Mouse (Mus musculus) gastrocnemius, adult 18-20 months (tissue): ENCODE data around the gene 1110059G10Rik. TPM values are rescaled to one million over a fixed set of nuclear protein-coding genes. Genes with fewer than 3 reads are reported as not detected.

ENCODE experiments used
- DNase-seq: peaks from one replicate; pipeline ENCODE4 v3.0.0; 2021; ENCODE audit warnings: low spot score
- long read RNA-seq, 2 experiments: library from polyadenylated mRNA; stranded (forward); transcript quantifications; one replicate each; pipeline ENCODE4 v2.0.0; 2021
- total RNA-seq, 2 experiments: library from RNA; stranded (reverse); gene quantifications; 2 replicates each; pipeline ENCODE4 v1.2.3; 2021

Gene 1110059G10Rik
- total RNA-seq, result 1 to 10 TPM; 9.2 to 9.9 TPM
- long read RNA-seq, experiment 1, transcript 1110059G10Rik-201 (3 exons, 3,361 nt), result major isoform, 7 of 10 reads
- long read RNA-seq, experiment 1, partial matches to known transcripts, result 3 of 10 reads
- long read RNA-seq, experiment 1, other reads (novel, unspliced or antisense), result 0 of 10 reads
- long read RNA-seq, experiment 2, partial matches to known transcripts, result 0 of 2 reads
- long read RNA-seq, experiment 2, other reads (novel, unspliced or antisense), result 0 of 2 reads

DNA sequence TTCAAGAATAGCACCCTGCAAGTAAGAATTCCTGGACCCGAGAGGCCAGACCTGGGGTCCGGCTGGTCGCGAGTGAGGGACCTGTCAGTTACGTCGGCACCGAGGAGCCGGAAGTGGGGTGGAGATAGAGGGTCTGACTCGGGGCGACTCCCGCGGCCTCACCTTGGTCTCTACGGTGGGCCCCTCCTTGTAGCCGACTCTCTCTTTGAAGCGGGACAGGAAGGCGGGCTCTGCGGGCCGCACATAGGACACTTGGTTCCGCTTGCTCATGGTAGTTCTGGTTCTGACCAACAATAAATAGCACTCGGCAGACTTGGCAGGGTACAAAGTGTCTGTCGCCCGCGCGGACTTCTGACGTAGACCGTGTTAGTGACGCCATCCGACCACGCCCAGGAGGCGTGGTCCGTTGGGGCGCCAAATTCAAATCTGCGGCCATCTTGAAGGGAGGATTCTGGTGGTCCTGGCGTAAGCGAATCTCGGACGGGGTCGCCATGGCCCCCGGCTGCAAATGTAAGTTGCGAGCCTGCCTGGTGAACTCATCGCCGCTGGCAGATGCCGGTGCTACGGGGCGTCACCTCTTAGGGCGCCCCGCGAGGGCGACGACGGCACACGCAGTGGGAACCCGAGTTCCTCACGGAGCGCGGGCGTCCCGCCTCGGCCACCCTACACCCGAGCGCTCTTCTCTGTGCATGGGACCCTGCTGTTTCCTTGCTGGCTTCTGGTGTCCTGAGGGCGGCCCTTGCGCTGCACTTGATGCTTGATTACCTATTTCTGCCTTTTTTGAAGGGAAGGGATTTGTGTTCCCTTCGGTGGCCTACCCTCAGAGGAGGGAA lies at the start of gene 1110059G10Rik, which contains the start of gene Kif15:
Gene 1110059G10Rik (minus strand): TSS at position 358 of the 833 bp plus-strand sequence.
Gene Kif15 (plus strand): TSS at position 404 of the 833 bp plus-strand sequence.
- peak; percentile 91 for DNase-seq

DNA sequence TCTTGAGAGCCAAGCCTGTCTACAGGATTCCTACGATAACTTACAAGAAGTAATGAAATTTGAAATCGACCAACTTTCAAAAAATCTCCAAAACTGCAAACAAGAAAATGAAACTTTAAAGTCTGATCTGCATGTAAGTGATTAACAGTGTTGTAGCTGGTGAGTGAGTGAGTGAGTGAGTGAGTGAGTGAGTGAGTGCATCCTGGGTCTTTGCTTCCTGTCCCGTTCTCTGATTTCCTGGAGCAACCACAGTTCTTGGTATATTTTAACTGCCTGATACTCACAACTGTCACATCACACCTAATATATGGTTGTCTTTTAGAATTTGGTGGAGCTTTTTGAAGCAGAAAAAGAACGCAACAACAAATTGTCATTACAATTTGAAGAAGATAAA lies 48.4 kb upstream of the 1110059G10Rik start:
- no peak for DNase-seq

DNA sequence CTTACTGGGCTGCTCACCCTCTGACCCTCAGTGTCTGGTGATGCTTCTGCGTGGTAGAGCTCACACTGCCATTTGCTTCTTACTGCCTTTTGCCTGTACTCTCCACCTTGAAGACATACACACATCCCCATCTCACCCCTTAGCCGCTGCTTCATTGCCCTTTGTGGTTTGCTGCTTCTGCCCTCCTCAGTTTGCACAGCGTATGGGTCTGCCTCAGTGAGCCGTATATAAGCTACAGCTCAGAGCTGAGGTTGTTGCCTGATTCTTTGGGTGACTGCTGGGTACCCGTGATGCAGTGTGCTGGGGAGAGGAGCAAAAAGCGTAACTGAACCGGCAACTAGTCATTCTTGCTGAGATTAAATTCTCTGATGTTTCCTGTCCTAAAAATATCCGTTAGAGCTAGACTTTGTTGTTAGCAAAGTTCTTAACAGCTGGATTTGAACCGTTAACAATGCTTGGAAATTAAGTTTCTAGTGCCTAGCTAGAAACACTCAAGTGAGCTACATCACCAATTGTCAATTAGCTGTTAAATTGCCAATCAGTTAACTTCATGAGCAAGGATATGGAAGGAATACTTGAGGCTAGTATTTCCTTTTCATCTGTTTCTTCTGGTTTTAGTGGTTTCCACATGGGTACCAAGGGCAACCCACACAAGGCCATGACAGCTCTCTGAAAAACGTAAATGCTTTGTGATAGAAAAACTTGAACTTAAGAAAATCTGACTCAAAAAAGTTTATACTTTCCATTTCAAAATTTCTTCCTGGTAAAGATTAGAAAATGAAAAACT lies 47.8 kb upstream of the 1110059G10Rik start:
- no peak for DNase-seq

DNA sequence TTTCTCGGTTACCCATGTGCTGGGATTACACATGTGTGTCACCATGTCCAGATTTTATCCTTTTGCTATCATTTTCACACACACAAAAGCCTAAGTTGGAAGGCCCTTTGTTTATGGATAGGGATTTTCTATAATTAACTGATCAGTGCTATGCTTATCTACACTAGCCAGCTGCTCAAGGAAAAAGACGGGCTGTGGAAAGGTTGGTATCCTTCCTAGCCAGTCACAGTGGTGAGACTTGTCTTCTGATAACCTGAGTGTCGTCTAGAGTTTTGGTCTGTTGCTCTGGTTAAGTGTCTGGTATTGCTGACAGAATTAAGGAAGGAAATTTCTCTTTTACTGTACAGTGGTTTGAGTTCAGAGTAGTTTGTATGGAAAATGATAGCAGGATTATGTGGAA lies 21.9 kb downstream of the 1110059G10Rik start:
- DNase-seq, result no peak

- peak; percentile 27 for DNase-seq
These were observed 27.8 kb downstream of the 1110059G10Rik start, which contains the start of gene Zfp105 for GRCm38 (mm10) chr9:122922936-122923381. Gene Zfp105, plus strand, starts transcription at chr9:122923072.

GRCm38 (mm10) chr9:122922436-122922835 lies 28.4 kb downstream of the 1110059G10Rik start:
- DNase-seq, result no peak

DNA sequence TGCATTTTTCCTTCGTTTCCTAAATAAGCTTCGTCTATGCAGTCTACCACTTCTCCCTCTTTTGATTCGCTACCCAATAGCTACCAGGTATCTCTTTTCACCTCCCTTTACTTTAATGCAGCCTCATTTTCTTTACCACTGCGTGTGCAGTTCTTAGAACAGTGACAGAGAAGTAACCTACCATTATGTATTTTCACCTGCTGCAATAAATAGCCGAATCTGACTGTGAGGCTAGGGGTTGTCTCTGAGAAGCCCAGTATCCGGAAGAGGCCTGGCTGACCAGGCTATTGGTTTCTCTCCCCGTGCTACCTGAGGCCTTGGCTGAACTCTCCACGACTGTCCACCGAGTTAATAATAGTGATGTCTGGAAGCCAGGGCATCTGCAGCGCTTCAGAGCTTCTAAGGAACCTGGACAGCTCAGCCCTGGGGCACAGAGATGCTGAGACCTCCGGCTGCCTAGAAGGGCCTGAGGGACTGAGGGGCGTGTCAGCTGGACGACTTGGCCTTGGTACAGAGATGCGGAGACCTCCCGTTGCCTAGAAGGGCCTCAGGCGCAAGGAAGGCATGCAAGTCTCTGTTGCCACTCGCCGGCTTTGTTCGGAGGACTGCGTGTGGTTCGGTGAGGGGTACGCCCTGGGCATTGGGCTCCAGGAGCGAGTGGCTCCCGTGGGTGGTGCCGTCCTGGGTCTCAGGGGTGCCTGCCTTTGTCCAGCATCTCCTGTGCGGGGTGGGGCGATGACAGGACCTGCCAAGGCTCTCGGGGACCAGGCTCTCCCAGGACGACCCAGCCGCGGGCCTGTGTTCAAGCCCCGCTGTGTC lies 47.9 kb downstream of the 1110059G10Rik start:
- peak; percentile 27 for DNase-seq

DNA sequence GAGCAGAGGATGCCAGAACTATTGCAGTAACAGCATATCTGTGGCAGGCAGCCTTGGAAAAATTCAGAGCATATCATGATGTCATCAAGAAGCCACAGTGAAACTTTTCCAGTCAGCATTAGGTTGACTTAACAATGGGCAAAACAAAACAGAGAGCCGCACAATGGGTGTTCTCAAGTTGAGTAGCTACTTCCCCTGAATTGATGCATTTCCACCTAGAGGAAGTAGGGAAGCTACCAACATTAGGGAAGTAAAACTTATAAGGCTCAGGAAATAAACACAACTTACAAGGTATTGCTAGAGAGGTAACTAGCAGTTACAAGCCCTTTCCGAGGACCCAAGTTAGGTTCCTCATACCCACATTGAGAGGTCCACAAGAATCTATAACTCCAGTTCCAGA lies 49.8 kb downstream of the 1110059G10Rik start:
- no peak for DNase-seq

Other genes starting within 250 kb of the 1110059G10Rik start
- not detected for gene Topaz1, start 203.7 kb downstream of the 1110059G10Rik start, total RNA-seq
- gene Tcaim, start 145.5 kb downstream of the 1110059G10Rik start, total RNA-seq, result 10 to 100 TPM; 23.3 to 25.0 TPM
- not detected for gene Gm35549, start 107.0 kb downstream of the 1110059G10Rik start, total RNA-seq
- 10 to 100 TPM; 34.8 to 35.6 TPM for gene Zfp445, start 85.0 kb downstream of the 1110059G10Rik start, total RNA-seq
- 1 to 10 TPM; 3.2 to 4.1 TPM for gene Zkscan7, start 65.3 kb downstream of the 1110059G10Rik start, total RNA-seq
- under 1 TPM; 0.59 to 0.64 TPM for gene Zfp105, start 27.9 kb downstream of the 1110059G10Rik start, total RNA-seq
- gene Kif15, start within 50 bp of the 1110059G10Rik start, total RNA-seq, result not detected
- 10 to 100 TPM in 1 of 2 experiments, 1 to 10 TPM in 1; 8.6 to 10.5 TPM for gene Tmem42, start 70.3 kb upstream of the 1110059G10Rik start, total RNA-seq
- gene Tgm4, start 83.7 kb upstream of the 1110059G10Rik start, total RNA-seq, result under 1 TPM in 1 of 2 experiments, not detected in 1; 0.27 TPM
- 10 to 100 TPM; 59.7 to 66.6 TPM for gene Zdhhc3, start 162.2 kb upstream of the 1110059G10Rik start, total RNA-seq
- 10 to 100 TPM; 18.7 to 20.3 TPM for gene Exosc7, start 162.2 kb upstream of the 1110059G10Rik start, total RNA-seq
- gene Clec3b, start 199.9 kb upstream of the 1110059G10Rik start, total RNA-seq, result 10 to 100 TPM; 39.9 to 42.7 TPM